Mouse (Mus musculus) thymus, adult 2 months (tissue): ENCODE measurements around the gene Sumf1.

ENCODE experiments used
- CTCF ChIP-seq: fragments of 200-500 bp; IDR thresholded peaks from 2 replicates; pipeline ENCODE4 v1.5.1; 2012; ENCODE audit warnings: mild to moderate bottlenecking, control low read depth, low read length, moderate library complexity, borderline replicate concordance; ENCODE audit not compliant: control insufficient read depth, poor library complexity, insufficient read depth; ENCODE audit errors: extremely low read depth
- POLR2A ChIP-seq: fragments of 200-500 bp; IDR thresholded peaks from 2 replicates; pipeline ENCODE4 v1.6.1; 2012; ENCODE audit warnings: mild to moderate bottlenecking, low read length, control low read depth, moderate library complexity; ENCODE audit not compliant: control insufficient read depth, poor library complexity, insufficient read depth; ENCODE audit errors: extremely low read depth

DNA sequence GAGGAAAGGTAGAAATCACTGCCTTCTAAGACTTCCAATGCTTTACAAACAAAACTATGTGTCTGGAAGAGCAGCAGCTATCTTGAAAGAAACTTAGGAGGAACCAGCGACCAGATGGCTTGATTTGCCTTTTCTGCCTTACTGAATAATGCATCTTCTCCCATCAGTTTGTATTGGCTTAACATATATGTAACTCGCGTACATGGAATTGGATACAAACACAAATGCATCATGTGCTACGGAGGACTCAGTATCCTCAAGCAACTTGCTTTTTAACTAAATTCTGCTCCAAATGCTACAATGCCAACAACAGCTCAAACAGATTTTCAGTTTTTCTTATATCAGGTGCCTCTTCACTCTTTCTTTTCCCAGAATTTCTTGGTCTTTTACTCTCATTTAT lies 36.1 kb downstream of the Sumf1 start:
- TF ChIP-seq CTCF (no peak), POLR2A (no peak)
